Mouse (Mus musculus): ENCODE results near the gene Slc17a8. TPM values are rescaled to one million over a fixed set of nuclear protein-coding genes. Genes with fewer than 3 reads are reported as not detected.
"Not testable (repeated sequence)": the region's sequence is repeated elsewhere in the genome, so short reads cannot be mapped to it uniquely, and the experiment has no call there.

Gene Slc17a8
- polyA plus RNA-seq, 1 experiment from 2014 or later, result not detected

DNA sequence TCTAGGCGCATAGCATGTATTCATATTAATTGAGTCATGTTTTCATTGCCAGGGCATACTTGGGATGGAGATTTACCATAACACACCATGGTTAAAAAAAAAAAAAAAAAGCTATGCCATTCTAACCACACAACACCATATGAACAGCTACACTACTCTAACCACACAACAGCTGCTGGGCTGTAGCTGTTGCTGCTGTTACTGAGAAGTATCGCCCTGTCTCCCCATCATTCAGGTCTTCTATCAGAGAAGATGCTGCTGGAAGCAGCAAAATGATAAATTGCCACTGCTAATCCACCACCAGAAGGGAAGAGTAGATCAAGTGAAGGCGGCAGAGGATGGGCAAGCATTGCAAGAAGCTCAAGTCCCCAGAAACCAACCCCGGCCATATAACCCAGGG, 42.3 kb downstream of the Slc17a8 start:
- H3K36me3 ChIP-seq (ENCODE audit: control insufficient read depth, insufficient read depth, low read length), result no peaks in the 10 kb centered on the region
- 84% methylated on average over 4 of the region's 4 CpGs for WGBS
- DNase-seq (ENCODE audit: low spot score) (no peak), ATAC-seq (replicated peaks; ENCODE audit: low FRiP score) (no peak)
- H3K4me2 ChIP-seq, result no peak overlapping the region
- H3K9me3 ChIP-seq (ENCODE audit: control insufficient read depth, low read length), result no peaks in the 10 kb centered on the region
- H3K27ac ChIP-seq (ENCODE audit: low read depth, low read length), result no peak overlapping the region
- no peak overlapping the region for H3K4me3 ChIP-seq (ENCODE audit: low read depth, low read length)
- no peak overlapping the region for H3K9ac ChIP-seq (ENCODE audit: low read depth, low read length)
- H3K27me3 ChIP-seq (replicated peaks; ENCODE audit: control insufficient read depth, insufficient read depth, low read length), result no peaks in the 10 kb centered on the region
- no peaks in the 10 kb centered on the region for H3K4me1 ChIP-seq (replicated peaks; ENCODE audit: control insufficient read depth, insufficient read depth, low read length)

DNA sequence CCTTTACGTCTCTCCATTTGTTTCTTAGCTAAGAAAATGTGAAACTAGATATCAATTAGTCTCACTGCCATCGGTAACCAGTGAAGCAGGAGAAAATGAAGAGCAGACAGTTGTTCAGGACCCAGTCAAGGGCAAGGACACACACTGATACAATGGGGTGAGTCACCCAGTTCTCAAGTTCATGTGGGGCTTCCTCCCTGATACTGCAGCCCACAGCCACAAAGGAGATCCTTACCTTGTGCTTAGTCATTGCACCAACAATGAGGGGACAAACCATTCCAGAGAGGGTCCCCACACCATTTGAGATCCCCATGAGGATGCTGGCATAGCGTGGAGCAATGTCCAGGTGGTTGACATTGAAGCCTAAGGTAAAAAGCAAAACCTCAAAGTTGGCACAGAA, 43.4 kb downstream of the Slc17a8 start:
- H3K9ac ChIP-seq (ENCODE audit: low read depth, low read length), result no peak overlapping the region
- H3K27me3 ChIP-seq (replicated peaks; ENCODE audit: control insufficient read depth, insufficient read depth, low read length), result no peaks in the 10 kb centered on the region
- H3K36me3 ChIP-seq (ENCODE audit: control insufficient read depth, insufficient read depth, low read length), result no peaks in the 10 kb centered on the region
- no peak for DNase-seq (ENCODE audit: low spot score)
- no peak overlapping the region for H3K4me2 ChIP-seq
- no peaks in the 10 kb centered on the region; the same call in 1 of the 2 replicates for H3K4me1 ChIP-seq (replicated peaks; ENCODE audit: control insufficient read depth, insufficient read depth, low read length)
- H3K27ac ChIP-seq (ENCODE audit: low read depth, low read length), result no peak overlapping the region
- H3K4me3 ChIP-seq (ENCODE audit: low read depth, low read length), result no peak overlapping the region
- no peak for ATAC-seq (replicated peaks; ENCODE audit: low FRiP score)
- no peaks in the 10 kb centered on the region for H3K9me3 ChIP-seq (ENCODE audit: control insufficient read depth, low read length)
- WGBS, result 83% methylated on average over 3 of the region's 3 CpGs

DNA sequence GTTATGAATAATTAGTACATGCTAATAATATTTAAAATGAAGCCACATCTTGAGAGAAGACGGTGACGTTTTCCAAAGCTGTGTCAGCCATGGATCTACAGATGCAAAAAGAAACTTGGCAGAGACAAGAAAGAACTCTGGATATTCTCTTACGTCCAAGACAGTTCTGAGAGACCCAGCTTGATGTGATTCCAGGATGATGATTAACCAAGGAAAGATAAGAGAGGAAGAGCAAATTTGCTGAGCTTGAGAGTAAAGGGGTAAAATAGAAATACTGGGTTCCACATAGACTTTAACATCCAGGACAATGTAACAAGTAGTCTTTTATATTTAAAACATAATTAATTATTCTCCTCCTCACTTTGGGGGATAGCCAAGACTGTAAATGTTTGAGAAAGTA, 47.6 kb downstream of the Slc17a8 start:
- no peaks in the 10 kb centered on the region; the same call in 1 of the 2 replicates for H3K4me1 ChIP-seq (replicated peaks; ENCODE audit: control insufficient read depth, insufficient read depth, low read length)
- ATAC-seq (replicated peaks; ENCODE audit: low FRiP score) (no peak), DNase-seq (ENCODE audit: low spot score) (no peak)
- no peak overlapping the region for H3K4me3 ChIP-seq (ENCODE audit: low read depth, low read length)
- no peak overlapping the region for H3K4me2 ChIP-seq
- H3K27me3 ChIP-seq (replicated peaks; ENCODE audit: control insufficient read depth, insufficient read depth, low read length), result no peaks in the 10 kb centered on the region
- no peak overlapping the region for H3K27ac ChIP-seq (ENCODE audit: low read depth, low read length)
- no peaks in the 10 kb centered on the region for H3K36me3 ChIP-seq (ENCODE audit: control insufficient read depth, insufficient read depth, low read length)
- WGBS, result 69% methylated on average over 3 of the region's 3 CpGs
- no peaks in the 10 kb centered on the region for H3K9me3 ChIP-seq (ENCODE audit: control insufficient read depth, low read length)
- H3K9ac ChIP-seq (ENCODE audit: low read depth, low read length), result no peak overlapping the region

DNA sequence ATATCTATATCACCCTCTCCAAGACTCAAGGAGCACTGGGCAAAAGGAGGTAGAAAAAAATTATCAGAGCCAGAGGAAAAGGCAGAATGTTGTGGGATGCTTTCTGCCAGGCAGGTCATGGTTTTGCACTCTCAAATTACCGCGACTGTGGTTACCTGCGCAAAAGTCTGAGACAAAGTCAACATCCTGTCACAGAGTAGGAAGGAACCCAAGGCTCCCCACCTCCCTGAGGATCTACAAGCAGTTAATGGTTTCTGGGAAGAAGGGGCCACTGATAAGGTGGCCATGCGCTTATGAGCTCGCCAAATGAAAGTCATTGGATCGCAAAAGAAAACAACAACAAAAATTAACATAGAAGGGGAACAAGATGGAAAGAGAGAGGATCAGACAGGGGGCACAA, 48.1 kb downstream of the Slc17a8 start:
- H3K36me3 ChIP-seq (ENCODE audit: control insufficient read depth, insufficient read depth, low read length), result no peaks in the 10 kb centered on the region
- DNase-seq (ENCODE audit: low spot score), result no peak
- no peak for ATAC-seq (replicated peaks; ENCODE audit: low FRiP score)
- 69% methylated on average over 6 of the region's 6 CpGs for WGBS
- H3K27ac ChIP-seq (ENCODE audit: low read depth, low read length), result no peak overlapping the region
- H3K9me3 ChIP-seq (ENCODE audit: control insufficient read depth, low read length), result no peaks in the 10 kb centered on the region
- H3K27me3 ChIP-seq (replicated peaks; ENCODE audit: control insufficient read depth, insufficient read depth, low read length), result no peaks in the 10 kb centered on the region
- no peak overlapping the region for H3K4me2 ChIP-seq
- no peak overlapping the region for H3K4me3 ChIP-seq (ENCODE audit: low read depth, low read length)
- H3K4me1 ChIP-seq (replicated peaks; ENCODE audit: control insufficient read depth, insufficient read depth, low read length), result no peaks in the 10 kb centered on the region; the same call in 1 of the 2 replicates
- no peak overlapping the region for H3K9ac ChIP-seq (ENCODE audit: low read depth, low read length)

DNA sequence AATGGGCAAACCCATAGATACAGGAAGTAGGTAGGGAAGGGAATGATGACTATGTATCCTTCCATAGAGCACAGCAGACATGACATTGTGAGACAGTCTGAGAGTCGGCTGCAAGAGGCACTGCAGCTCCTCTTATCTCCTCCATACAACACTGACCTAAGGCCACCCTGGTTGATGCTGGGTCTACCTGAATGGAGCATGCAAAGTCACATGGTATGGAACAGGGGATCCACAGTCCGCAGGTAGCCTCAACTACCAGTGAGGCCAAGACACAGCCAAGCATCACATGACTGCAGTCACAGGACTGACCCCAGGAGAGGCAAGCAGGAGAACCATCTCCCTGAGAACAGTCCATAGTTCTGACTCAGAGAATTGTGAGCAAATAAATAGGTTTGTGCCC, 53.7 kb downstream of the Slc17a8 start:
- Histone ChIP-seq H3K27ac (ENCODE audit: low read depth, low read length) (no peak overlapping the region), H3K9me3 (ENCODE audit: control insufficient read depth, low read length) (no peaks in the 10 kb centered on the region), H3K4me3 (ENCODE audit: low read depth, low read length) (no peak overlapping the region), H3K9ac (ENCODE audit: low read depth, low read length) (no peak overlapping the region), H3K4me1 (replicated peaks; ENCODE audit: control insufficient read depth, insufficient read depth, low read length) (no peaks in the 10 kb centered on the region), H3K36me3 (ENCODE audit: control insufficient read depth, insufficient read depth, low read length) (no peaks in the 10 kb centered on the region), H3K4me2 (no peak overlapping the region), H3K27me3 (replicated peaks; ENCODE audit: control insufficient read depth, insufficient read depth, low read length) (no peaks in the 10 kb centered on the region)
- ATAC-seq (replicated peaks; ENCODE audit: low FRiP score), result no peak
- DNase-seq (ENCODE audit: low spot score), result no peak
- 80% methylated on average over 2 of the region's 2 CpGs for WGBS

DNA sequence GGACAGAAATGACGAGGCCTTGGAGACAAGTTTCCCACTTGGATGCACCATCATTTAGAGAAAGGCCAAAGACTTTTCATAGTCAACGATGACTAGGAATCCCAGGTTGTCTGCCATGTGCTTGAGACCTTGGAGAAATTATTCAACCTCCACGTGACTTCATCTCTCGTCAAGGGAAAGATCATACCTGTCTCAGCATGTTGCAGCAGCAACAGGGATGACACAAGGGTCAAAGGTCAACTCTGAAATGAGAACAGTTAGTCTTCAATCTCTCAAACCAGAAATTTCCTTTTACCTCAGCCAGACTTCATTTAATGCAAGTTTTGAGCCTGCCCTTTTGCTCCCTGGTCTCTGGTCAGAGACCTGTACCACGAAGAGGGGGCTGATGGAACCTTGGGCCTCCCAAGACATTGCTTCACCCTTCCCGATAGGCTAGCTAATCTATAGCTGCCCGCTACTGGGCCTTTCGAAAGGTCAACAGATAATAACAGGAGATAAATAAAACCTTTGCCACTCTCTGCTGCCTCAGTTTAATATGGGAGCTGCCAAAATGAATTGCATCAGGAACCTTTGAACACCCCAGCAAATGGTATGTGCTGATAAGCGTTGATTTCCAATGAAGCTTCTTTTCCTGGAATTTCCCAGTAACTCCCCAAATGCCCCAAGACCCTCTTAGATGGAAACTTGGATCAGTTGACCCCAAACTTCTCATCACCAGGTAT, 55.6 kb downstream of the Slc17a8 start:
- no peaks in the 10 kb centered on the region for H3K4me1 ChIP-seq (replicated peaks; ENCODE audit: control insufficient read depth, insufficient read depth, low read length)
- DNase-seq (ENCODE audit: low spot score) (no peak), ATAC-seq (replicated peaks; ENCODE audit: low FRiP score) (no peak)
- WGBS, result 79% methylated on average over 9 of the region's 9 CpGs
- H3K27me3 ChIP-seq (replicated peaks; ENCODE audit: control insufficient read depth, insufficient read depth, low read length), result no peaks in the 10 kb centered on the region
- no peak overlapping the region for H3K9ac ChIP-seq (ENCODE audit: low read depth, low read length)
- no peaks in the 10 kb centered on the region for H3K36me3 ChIP-seq (ENCODE audit: control insufficient read depth, insufficient read depth, low read length)
- H3K4me2 ChIP-seq, result no peak overlapping the region
- H3K4me3 ChIP-seq (ENCODE audit: low read depth, low read length), result no peak overlapping the region
- no peak overlapping the region for H3K27ac ChIP-seq (ENCODE audit: low read depth, low read length)
- H3K9me3 ChIP-seq (ENCODE audit: control insufficient read depth, low read length), result no peaks in the 10 kb centered on the region

DNA sequence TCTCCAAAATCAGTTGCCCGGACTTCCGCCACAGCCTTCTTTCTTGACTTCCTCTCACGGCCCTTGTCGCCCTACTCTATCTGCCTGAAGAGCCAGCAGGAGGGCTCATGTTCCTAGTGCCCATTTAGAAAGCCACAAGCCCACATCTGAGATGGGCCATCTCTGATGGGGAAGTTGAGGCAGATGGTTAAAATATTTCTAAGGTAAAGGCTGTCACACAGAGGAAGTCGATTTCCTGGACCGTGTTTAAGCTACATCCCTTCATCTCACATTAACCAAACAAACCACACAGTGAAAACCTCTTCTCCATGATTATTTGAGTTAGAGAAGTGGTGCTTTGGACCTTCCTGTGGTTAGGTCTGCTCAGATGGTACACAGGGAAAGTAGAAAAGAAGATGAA, 58.9 kb downstream of the Slc17a8 start:
- Histone ChIP-seq H3K27ac (ENCODE audit: low read depth, low read length) (no peak overlapping the region), H3K9ac (ENCODE audit: low read depth, low read length) (no peak overlapping the region), H3K9me3 (ENCODE audit: control insufficient read depth, low read length) (no peaks in the 10 kb centered on the region), H3K4me2 (no peak overlapping the region), H3K27me3 (replicated peaks; ENCODE audit: control insufficient read depth, insufficient read depth, low read length) (no peaks in the 10 kb centered on the region), H3K36me3 (ENCODE audit: control insufficient read depth, insufficient read depth, low read length) (no peaks in the 10 kb centered on the region), H3K4me3 (ENCODE audit: low read depth, low read length) (no peak overlapping the region), H3K4me1 (replicated peaks; ENCODE audit: control insufficient read depth, insufficient read depth, low read length) (no peaks in the 10 kb centered on the region)
- DNase-seq (ENCODE audit: low spot score) (no peak), ATAC-seq (replicated peaks; ENCODE audit: low FRiP score) (no peak)
- WGBS, result 55% methylated on average over 6 of the region's 6 CpGs

DNA sequence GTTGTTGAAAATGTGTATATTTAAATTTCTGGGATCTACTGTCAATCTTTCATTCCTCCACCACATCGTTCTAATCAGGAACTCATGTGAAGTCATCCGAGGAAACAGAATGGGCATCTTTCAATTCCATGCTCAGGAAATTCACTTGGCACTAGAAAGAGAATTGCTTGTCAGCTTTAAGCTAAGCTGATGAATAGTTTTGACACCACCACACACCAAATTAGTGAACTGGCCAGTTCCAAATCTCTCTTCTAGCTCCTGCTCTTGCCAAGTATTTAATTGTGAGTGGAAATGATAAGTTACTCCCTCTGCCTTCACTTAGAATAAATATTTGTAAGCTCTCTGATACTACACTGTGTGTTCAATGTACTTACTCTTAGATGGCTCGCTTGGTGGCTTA, 61.7 kb downstream of the Slc17a8 start:
- H3K4me3 ChIP-seq (ENCODE audit: low read depth, low read length), result no peak overlapping the region
- H3K4me1 ChIP-seq (replicated peaks; ENCODE audit: control insufficient read depth, insufficient read depth, low read length), result no peaks in the 10 kb centered on the region
- H3K9ac ChIP-seq (ENCODE audit: low read depth, low read length), result no peak overlapping the region
- no peak overlapping the region for H3K27ac ChIP-seq (ENCODE audit: low read depth, low read length)
- 57% methylated on average over 3 of the region's 3 CpGs for WGBS
- no peaks in the 10 kb centered on the region for H3K36me3 ChIP-seq (ENCODE audit: control insufficient read depth, insufficient read depth, low read length)
- H3K27me3 ChIP-seq (replicated peaks; ENCODE audit: control insufficient read depth, insufficient read depth, low read length), result no peaks in the 10 kb centered on the region
- ATAC-seq (replicated peaks; ENCODE audit: low FRiP score), result no peak
- DNase-seq (ENCODE audit: low spot score), result no peak
- H3K9me3 ChIP-seq (ENCODE audit: control insufficient read depth, low read length), result no peaks in the 10 kb centered on the region
- H3K4me2 ChIP-seq, result no peak overlapping the region

DNA sequence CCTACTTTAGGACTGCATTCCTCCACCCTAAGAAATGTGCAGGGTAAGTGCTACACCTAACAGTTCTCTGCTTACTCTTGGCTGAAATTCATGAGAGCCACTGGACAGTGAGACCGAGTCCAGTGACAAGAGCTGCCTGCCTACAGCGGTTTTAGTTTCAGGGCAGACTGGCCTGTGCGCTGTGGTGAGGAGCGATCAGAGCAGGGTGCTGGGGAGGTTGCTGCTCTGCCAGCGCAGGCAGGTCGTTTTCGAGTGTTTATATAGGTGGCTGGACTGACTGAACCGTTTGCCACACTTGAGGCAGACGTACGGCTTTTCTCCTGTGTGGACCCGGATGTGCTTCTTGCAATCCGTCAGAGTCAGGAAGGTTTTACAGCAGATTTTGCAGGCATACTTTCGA, 66.2 kb downstream of the Slc17a8 start:
- H3K9ac ChIP-seq (ENCODE audit: low read depth, low read length); H3K27me3 ChIP-seq (replicated peaks; ENCODE audit: control insufficient read depth, insufficient read depth, low read length); DNase-seq (ENCODE audit: low spot score); ATAC-seq (replicated peaks; ENCODE audit: low FRiP score); H3K4me1 ChIP-seq (replicated peaks; ENCODE audit: control insufficient read depth, insufficient read depth, low read length); H3K4me2 ChIP-seq; H3K36me3 ChIP-seq (ENCODE audit: control insufficient read depth, insufficient read depth, low read length); H3K27ac ChIP-seq (ENCODE audit: low read depth, low read length); H3K9me3 ChIP-seq (ENCODE audit: control insufficient read depth, low read length); H3K4me3 ChIP-seq (ENCODE audit: low read depth, low read length): not testable (repeated sequence)
- WGBS, result 77% methylated on average over 13 of the region's 13 CpGs
